Mouse (Mus musculus) CH12.LX (cell line): Measurements from ENCODE around the gene Aasdh. TPM values are rescaled to one million over a fixed set of nuclear protein-coding genes. Genes with fewer than 3 reads are reported as not detected.

Source experiments
- DNase-seq: peaks from one replicate; pipeline ENCODE4 v3.0.0-alpha.2; 2013; ENCODE audit errors: extremely low read depth
- H3K27ac ChIP-seq: 2 replicates; pipeline ENCODE4 v1.5.1; 2012; ENCODE audit warnings: low read depth, mild to moderate bottlenecking, control low read depth, moderate library complexity; ENCODE audit not compliant: insufficient read depth
- H3K27me3 ChIP-seq: replicated peaks from 2 replicates; pipeline ENCODE3; 2012; ENCODE audit warnings: inconsistent platforms
- H3K36me3 ChIP-seq, 2 experiments: replicated peaks in 1 of 2; 2 replicates each; pipeline versions ENCODE3 to v1.6.1; 2012; ENCODE audit warnings: inconsistent platforms in 1 of 2, low read length in 1 of 2, mild to moderate bottlenecking in 1 of 2, mixed read lengths in 1 of 2, moderate library complexity in 1 of 2; ENCODE audit not compliant: control insufficient read depth in 1 of 2, insufficient read depth in 1 of 2
- H3K4me1 ChIP-seq, 2 experiments: 2 replicates each; pipeline ENCODE4 v1.6.1; 2012; ENCODE audit warnings: inconsistent platforms in 1 of 2, moderate library complexity in 1 of 2; ENCODE audit not compliant: insufficient read depth in 2 of 2, control insufficient read depth in 1 of 2
- H3K4me2 ChIP-seq: 2 replicates; pipeline ENCODE4 v1.6.1; 2012; ENCODE audit warnings: low read depth, mild to moderate bottlenecking, control low read depth; ENCODE audit not compliant: poor library complexity, insufficient read depth, severe bottlenecking
- H3K4me3 ChIP-seq, 3 experiments: fragments of 150-350 bp in 1 of 3; sonication (generic) in 1 of 3; replicated peaks in 1 of 3; 2 replicates each; pipeline versions ENCODE3 to v1.5.1; 2011 to 2012; ENCODE audit warnings: low read depth in 2 of 3, low read length in 2 of 3, mild to moderate bottlenecking in 2 of 3, moderate library complexity in 2 of 3, control low read depth in 1 of 3, improper control_type of control experiment in 1 of 3, inconsistent platforms in 1 of 3, mixed read lengths in 1 of 3; ENCODE audit not compliant: poor library complexity in 1 of 3
- H3K79me2 ChIP-seq: replicated peaks from 2 replicates; pipeline ENCODE4 v1.6.1; 2012; ENCODE audit warnings: mild to moderate bottlenecking, moderate library complexity; ENCODE audit not compliant: control insufficient read depth, poor library complexity, insufficient read depth, severe bottlenecking; ENCODE audit errors: extremely low read depth
- H3K9ac ChIP-seq: 2 replicates; pipeline ENCODE4 v1.6.1; 2012; ENCODE audit warnings: low read depth, mild to moderate bottlenecking, control low read depth, moderate library complexity; ENCODE audit not compliant: insufficient read depth
- H3K9me3 ChIP-seq: replicated peaks from 2 replicates; pipeline ENCODE3; 2012; ENCODE audit warnings: low read length, inconsistent platforms, mixed read lengths
- BHLHE40 ChIP-seq: IDR thresholded peaks from 2 replicates; pipeline ENCODE4 v1.6.1; 2011; ENCODE audit warnings: mild to moderate bottlenecking, low read depth, low read length, improper control_type of control experiment
- CHD1 ChIP-seq: IDR thresholded peaks from 2 replicates; pipeline ENCODE4 v1.6.1; 2012; ENCODE audit warnings: low read depth, low read length, improper control_type of control experiment, inconsistent platforms
- CHD2 ChIP-seq: IDR thresholded peaks from 2 replicates; pipeline ENCODE4 v1.6.1; 2011; ENCODE audit warnings: low read length, improper control_type of control experiment
- CTCF ChIP-seq, 2 experiments: IDR thresholded peaks in 1 of 2; conservative IDR thresholded peaks in 1 of 2; 2 replicates each; pipeline ENCODE4 v1.5.1; 2011 to 2012; ENCODE audit warnings: low read depth in 2 of 2, low read length in 2 of 2, improper control_type of control experiment in 1 of 2, inconsistent platforms in 1 of 2, mild to moderate bottlenecking in 1 of 2, moderate library complexity in 1 of 2
- EP300 ChIP-seq: IDR thresholded peaks from 2 replicates; pipeline ENCODE4 v1.6.1; 2011; ENCODE audit warnings: low read length, improper control_type of control experiment
- HCFC1 ChIP-seq: IDR thresholded peaks from 2 replicates; pipeline ENCODE4 v1.6.1; 2012; ENCODE audit warnings: low read depth, mild to moderate bottlenecking, inconsistent platforms, low read length, improper control_type of control experiment
- IRF4 ChIP-seq: IDR thresholded peaks from 2 replicates; pipeline ENCODE4 v1.6.1; 2014; ENCODE audit warnings: low read depth, mild to moderate bottlenecking, inconsistent platforms, low read length, improper control_type of control experiment
- JUN ChIP-seq: IDR thresholded peaks from 2 replicates; pipeline ENCODE4 v1.6.1; 2011; ENCODE audit warnings: low read depth, mild to moderate bottlenecking, low read length, improper control_type of control experiment, moderate library complexity; ENCODE audit not compliant: insufficient read depth
- JUND ChIP-seq: conservative IDR thresholded peaks from 2 replicates; pipeline ENCODE4 v1.6.1; 2011; ENCODE audit warnings: low read depth, low read length, improper control_type of control experiment
- MAX ChIP-seq: IDR thresholded peaks from 2 replicates; pipeline ENCODE4 v1.6.1; 2011; ENCODE audit warnings: low read length, improper control_type of control experiment
- MEF2A ChIP-seq: IDR thresholded peaks from 2 replicates; pipeline ENCODE4 v1.6.1; 2014; ENCODE audit warnings: low read depth, mild to moderate bottlenecking, inconsistent platforms, low read length, improper control_type of control experiment, borderline replicate concordance
- MXI1 ChIP-seq: IDR thresholded peaks from 2 replicates; pipeline ENCODE4 v1.6.1; 2011; ENCODE audit warnings: mild to moderate bottlenecking, low read depth, low read length, improper control_type of control experiment
- MYC ChIP-seq: IDR thresholded peaks from 2 replicates; pipeline ENCODE4 v1.6.1; 2011; ENCODE audit warnings: low read depth, mild to moderate bottlenecking, improper control_type of control experiment, low read length
- POLR2A ChIP-seq: IDR thresholded peaks from 2 replicates; pipeline ENCODE4 v1.6.1; 2011; ENCODE audit warnings: low read depth, mild to moderate bottlenecking, improper control_type of control experiment, low read length
- POLR2AphosphoS2 ChIP-seq: IDR thresholded peaks from 2 replicates; pipeline ENCODE4 v1.6.1; 2011; ENCODE audit warnings: low read depth, low read length, improper control_type of control experiment
- RCOR1 ChIP-seq: conservative IDR thresholded peaks from 2 replicates; pipeline ENCODE4 v1.6.1; 2012; ENCODE audit warnings: low read depth, mild to moderate bottlenecking, inconsistent platforms, low read length, improper control_type of control experiment
- TBP ChIP-seq: conservative IDR thresholded peaks from 2 replicates; pipeline ENCODE4 v1.6.1; 2011; ENCODE audit warnings: low read depth, low read length, improper control_type of control experiment
- UBTF ChIP-seq: IDR thresholded peaks from 2 replicates; pipeline ENCODE4 v1.6.1; 2012; ENCODE audit warnings: low read depth, mild to moderate bottlenecking, inconsistent platforms, low read length, improper control_type of control experiment, moderate library complexity
- ZC3H11A ChIP-seq: IDR thresholded peaks from 2 replicates; pipeline ENCODE4 v1.6.1; 2012; ENCODE audit warnings: low read depth, mild to moderate bottlenecking, inconsistent platforms, low read length, improper control_type of control experiment
- ZMIZ1 ChIP-seq: IDR thresholded peaks from 2 replicates; pipeline ENCODE4 v1.6.1; 2012; ENCODE audit warnings: low read depth, mild to moderate bottlenecking, inconsistent platforms, low read length, improper control_type of control experiment
- ZNF384 ChIP-seq: IDR thresholded peaks from 2 replicates; pipeline ENCODE4 v1.6.1; 2012; ENCODE audit warnings: low read depth, low read length, improper control_type of control experiment, inconsistent platforms
- dilution Hi-C: fragments of 300-500 bp; cut with MboI; formaldehyde crosslinking; loops from 2 replicates; pipeline ENCODE4 v1.14.3; 2020; ENCODE audit warnings: low sequenced_read_pairs; ENCODE audit not compliant: extremely low pct_unique_long_range_greater_than_20kb, extremely low pct_ligation_motif_present
- in situ Hi-C: fragments of 300-500 bp; cut with MboI; formaldehyde crosslinking; loops from 3 replicates; pipeline ENCODE4 v1.14.3; 2019; ENCODE audit warnings: low sequenced_read_pairs, low pct_ligation_motif_present, low pct_unique_long_range_greater_than_20kb, mixed read lengths
- polyA plus RNA-seq: library from polyadenylated mRNA; unstranded; fragments of >175 nt; gene quantifications from 2 replicates; pipeline ENCODE4 v1.2.1, GENCODE M21; 2012; ENCODE audit warnings: low read depth; ENCODE audit not compliant: insufficient read length
- total RNA-seq, 2 experiments: library from RNA; depleted of rRNA; stranded (reverse); fragments of 300-350 nt in 1 of 2; fragments of >200 nt in 1 of 2; gene quantifications; 2 replicates each; pipeline ENCODE4 v1.2.3; 2012 to 2014

Gene Aasdh
- total and polyA plus RNA-seq, 3 experiments, result 20.9 to 24.2 (median 21.0) TPM

GRCm38 (mm10) chr5:76942505-76942904 lies 37.2 kb upstream of the Aasdh start:
- Histone ChIP-seq H3K27ac (no peak overlapping the region), H3K4me1 (peaks cover 8 to 60% of the 10 kb centered on the region in 2 experiments; a peak in 3 of 4 replicates), H3K4me2 (no peak overlapping the region), H3K27me3 (no peaks in the 10 kb centered on the region), H3K4me3 (no peak overlapping the region), H3K9me3 (no peaks in the 10 kb centered on the region), H3K9ac (no peak overlapping the region), H3K36me3 (peaks cover 9 to 54% of the 10 kb centered on the region in 2 experiments), H3K79me2 (peaks cover 69% of the 10 kb centered on the region)
- DNase-seq, result no peak
- TF ChIP-seq UBTF (no peak), ZNF384 (no peak), CHD2 (no peak), MYC (no peak)
- dilution Hi-C loops, result no loop called here
- in situ Hi-C loops, result no loop called here

GRCm38 (mm10) chr5:76941975-76942374 lies 36.7 kb upstream of the Aasdh start:
- in situ Hi-C loops, result no loop called here
- no peak overlapping the region for H3K9ac ChIP-seq
- H3K9me3 ChIP-seq, result no peaks in the 10 kb centered on the region
- no peak overlapping the region for H3K4me2 ChIP-seq
- dilution Hi-C loops, result no loop called here
- peaks cover 8 to 55% of the 10 kb centered on the region in 2 experiments; a peak in 3 of 4 replicates for H3K4me1 ChIP-seq
- TF ChIP-seq POLR2A (no peak), CTCF (conservative IDR thresholded peaks at IDR 0.05 in 1 of 2, IDR thresholded peaks at IDR 0.05 in 1 of 2; ENCODE audit: low read depth in 2 of 2, low read length in 2 of 2) (no peak), RCOR1 (no peak), POLR2AphosphoS2 (no peak), MEF2A (no peak), UBTF (no peak), TBP (no peak), ZC3H11A (no peak), CHD2 (no peak), HCFC1 (no peak), MXI1 (no peak)
- H3K4me3 ChIP-seq, result no peak overlapping the region
- no peak for DNase-seq
- no peak overlapping the region for H3K27ac ChIP-seq
- no peaks in the 10 kb centered on the region for H3K27me3 ChIP-seq
- peaks cover 63% of the 10 kb centered on the region for H3K79me2 ChIP-seq
- peaks cover 9 to 49% of the 10 kb centered on the region in 2 experiments for H3K36me3 ChIP-seq

GRCm38 (mm10) chr5:76939717-76940116 lies 34.4 kb upstream of the Aasdh start:
- no peak for TF ChIP-seq CHD1
- no peak for TF ChIP-seq IRF4
- TF ChIP-seq TBP, result no peak
- TF ChIP-seq BHLHE40, result no peak
- TF ChIP-seq MAX, result no peak
- TF ChIP-seq JUN, result no peak
- no peak for TF ChIP-seq EP300
- TF ChIP-seq MXI1, result no peak
- no peak for TF ChIP-seq JUND
- no peak for TF ChIP-seq HCFC1
- TF ChIP-seq MEF2A, result no peak
- TF ChIP-seq ZMIZ1, result no peak
- TF ChIP-seq, all 38 proteins: peak for 0
- Histone ChIP-seq H3K36me3 (peaks cover 9 to 35% of the 10 kb centered on the region in 2 experiments), H3K4me3 (no peak overlapping the region), H3K9ac (no peak overlapping the region), H3K79me2 (peaks cover 42% of the 10 kb centered on the region), H3K4me1 (peaks cover 0 to 33% of the 10 kb centered on the region in 2 experiments; a peak in 2 of 4 replicates), H3K27me3 (no peaks in the 10 kb centered on the region), H3K27ac (no peak overlapping the region), H3K4me2 (no peak overlapping the region), H3K9me3 (no peaks in the 10 kb centered on the region)
- dilution Hi-C loops, result no loop called here
- in situ Hi-C loops, result no loop called here
- no peak for DNase-seq
